Mouse (Mus musculus) liver, embryonic 16.5 days (tissue): ENCODE measurements around the gene Slc37a3. TPM values are rescaled to one million over a fixed set of nuclear protein-coding genes. Genes with fewer than 3 reads are reported as not detected.

Experiments
- ATAC-seq: fragments of 200-750 bp; cut with Nextera tagmentation; 2 replicates; pipeline ENCODE4 v1.8.0; 2017; ENCODE audit warnings: low read depth, mild to moderate bottlenecking, moderate number of reproducible peaks, moderate library complexity
- H3K27ac ChIP-seq: fragments of 300-500 bp; sonication (generic); 2 replicates; pipeline ENCODE4 v1.5.1; 2014; ENCODE audit warnings: mild to moderate bottlenecking, low read length
- H3K27me3 ChIP-seq: fragments of 300-500 bp; sonication (generic); 2 replicates; pipeline ENCODE4 v1.6.1; 2014; ENCODE audit warnings: low read depth, low read length, mixed read lengths; ENCODE audit not compliant: control insufficient read depth, insufficient read depth
- H3K36me3 ChIP-seq: fragments of 300-500 bp; sonication (generic); 2 replicates; pipeline ENCODE4 v1.6.1; 2014; ENCODE audit warnings: mild to moderate bottlenecking; ENCODE audit not compliant: control insufficient read depth, insufficient read depth
- H3K4me1 ChIP-seq: fragments of 300-500 bp; sonication (generic); 2 replicates; pipeline ENCODE4 v1.6.1; 2014; ENCODE audit warnings: low read depth, low read length, mixed read lengths; ENCODE audit not compliant: control insufficient read depth
- H3K4me2 ChIP-seq: fragments of 300-500 bp; sonication (generic); 2 replicates; pipeline ENCODE4 v1.6.1; 2014; ENCODE audit warnings: low read depth, low read length, mixed read lengths
- H3K4me3 ChIP-seq: fragments of 300-500 bp; sonication (generic); 2 replicates; pipeline ENCODE4 v1.5.1; 2014; ENCODE audit warnings: low read depth, mild to moderate bottlenecking, low read length
- H3K9ac ChIP-seq: fragments of 300-500 bp; sonication (generic); 2 replicates; pipeline ENCODE4 v1.6.1; 2014; ENCODE audit warnings: low read depth, low read length
- H3K9me3 ChIP-seq: fragments of 300-500 bp; sonication (generic); replicated peaks from 2 replicates; pipeline ENCODE4 v1.6.1; 2016; ENCODE audit warnings: low read length; ENCODE audit not compliant: control insufficient read depth
- WGBS: fragments of 180-500 bp; shearing (Covaris S2); extraction: QIAGEN DNeasy Blood & Tissue Kit; methylation state at CpG from one replicate; pipeline ENCODE4 v1.1.7; 2014; ENCODE audit not compliant: insufficient replicate concordance; 5-methylcytosine and 5-hydroxymethylcytosine counted together
- polyA plus RNA-seq: library from polyadenylated mRNA; unstranded; fragments of >200 nt; fragmentation: Nextera tagmentation; extraction: Ambion mirVana; gene quantifications from 2 replicates; pipeline ENCODE4 v1.2.1, GENCODE M21; 2015

Gene Slc37a3
- polyA plus RNA-seq, 1 experiment from 2014 or later, result 9.9 TPM

- no peaks in the 10 kb centered on the region for H3K27me3 ChIP-seq
- no peaks in the 10 kb centered on the region for H3K36me3 ChIP-seq
- no peak overlapping the region for H3K4me3 ChIP-seq
- no peak for ATAC-seq
- H3K9ac ChIP-seq, result no peak overlapping the region
- H3K9me3 ChIP-seq, result no peaks in the 10 kb centered on the region
- H3K27ac ChIP-seq, result no peak overlapping the region
- no peak overlapping the region for H3K4me2 ChIP-seq
- 16% methylated on average over 12 of the region's 12 CpGs for WGBS
- H3K4me1 ChIP-seq, result no peaks in the 10 kb centered on the region
These were observed 33.5 kb downstream of the Slc37a3 start for GRCm38 (mm10) chr6:39344020-39344419.

- 44% methylated on average over 2 of the region's 2 CpGs for WGBS
- Histone ChIP-seq H3K9me3 (no peaks in the 10 kb centered on the region), H3K4me3 (no peak overlapping the region), H3K36me3 (no peaks in the 10 kb centered on the region; the same call in 1 of the 2 replicates), H3K4me2 (no peak overlapping the region), H3K4me1 (no peaks in the 10 kb centered on the region), H3K9ac (no peak overlapping the region), H3K27ac (no peak overlapping the region), H3K27me3 (no peaks in the 10 kb centered on the region)
- peak; percentile 47; the same call in 1 of the 2 replicates for ATAC-seq
These were observed 35.7 kb downstream of the Slc37a3 start for GRCm38 (mm10) chr6:39341798-39342197.

GRCm38 (mm10) chr6:39338359-39338758 is 39.1 kb downstream of the Slc37a3 start:
- H3K27ac ChIP-seq, result no peak overlapping the region
- ATAC-seq, result no peak
- H3K9ac ChIP-seq, result no peak overlapping the region
- H3K4me2 ChIP-seq, result no peak overlapping the region
- WGBS, result 77% methylated on average over 8 of the region's 8 CpGs
- no peaks in the 10 kb centered on the region for H3K27me3 ChIP-seq
- no peak overlapping the region for H3K4me3 ChIP-seq
- H3K9me3 ChIP-seq, result no peaks in the 10 kb centered on the region
- no peaks in the 10 kb centered on the region; the same call in none of the 2 replicates for H3K36me3 ChIP-seq
- H3K4me1 ChIP-seq, result no peaks in the 10 kb centered on the region

- no peak for ATAC-seq
- H3K36me3 ChIP-seq, result no peaks in the 10 kb centered on the region; the same call in none of the 2 replicates
- H3K27me3 ChIP-seq, result no peaks in the 10 kb centered on the region
- no peaks in the 10 kb centered on the region for H3K9me3 ChIP-seq
- H3K9ac ChIP-seq, result no peak overlapping the region
- no peak overlapping the region for H3K4me3 ChIP-seq
- WGBS, result 63% methylated on average over 3 of the region's 3 CpGs
- no peak overlapping the region for H3K4me2 ChIP-seq
- no peaks in the 10 kb centered on the region for H3K4me1 ChIP-seq
- no peak overlapping the region for H3K27ac ChIP-seq
These were observed 42.6 kb downstream of the Slc37a3 start for GRCm38 (mm10) chr6:39334873-39335272.

GRCm38 (mm10) chr6:39334224-39334623 is 43.3 kb downstream of the Slc37a3 start:
- WGBS, result 46% methylated on average over 7 of the region's 7 CpGs
- Histone ChIP-seq H3K4me2 (no peak overlapping the region), H3K9ac (no peak overlapping the region), H3K36me3 (no peaks in the 10 kb centered on the region; the same call in none of the 2 replicates), H3K27ac (no peak overlapping the region), H3K27me3 (no peaks in the 10 kb centered on the region), H3K4me3 (no peak overlapping the region), H3K9me3 (no peaks in the 10 kb centered on the region), H3K4me1 (no peaks in the 10 kb centered on the region)
- no peak for ATAC-seq

- Histone ChIP-seq H3K4me3 (no peak overlapping the region), H3K27ac (no peak overlapping the region), H3K4me2 (no peak overlapping the region), H3K36me3 (no peaks in the 10 kb centered on the region; the same call in 1 of the 2 replicates), H3K9me3 (no peaks in the 10 kb centered on the region), H3K9ac (no peak overlapping the region), H3K27me3 (no peaks in the 10 kb centered on the region), H3K4me1 (no peaks in the 10 kb centered on the region)
- no peak for ATAC-seq
- WGBS, result 73% methylated on average over 7 of the region's 7 CpGs
These were observed 45.3 kb downstream of the Slc37a3 start for GRCm38 (mm10) chr6:39331998-39332700.

- H3K36me3 ChIP-seq, result no peaks in the 10 kb centered on the region; the same call in 1 of the 2 replicates
- no peak overlapping the region for H3K9ac ChIP-seq
- no peak for ATAC-seq
- H3K4me3 ChIP-seq, result no peak overlapping the region
- H3K27me3 ChIP-seq, result no peaks in the 10 kb centered on the region
- H3K27ac ChIP-seq, result no peak overlapping the region
- no peaks in the 10 kb centered on the region for H3K4me1 ChIP-seq
- 77% methylated on average over 7 of the region's 7 CpGs for WGBS
- no peaks in the 10 kb centered on the region for H3K9me3 ChIP-seq
- H3K4me2 ChIP-seq, result no peak overlapping the region
These were observed 46.5 kb downstream of the Slc37a3 start for GRCm38 (mm10) chr6:39330981-39331380.

- 73% methylated on average over 5 of the region's 5 CpGs for WGBS
- Histone ChIP-seq H3K4me2 (no peak overlapping the region), H3K4me3 (no peak overlapping the region), H3K27me3 (no peaks in the 10 kb centered on the region), H3K27ac (no peak overlapping the region), H3K9me3 (no peaks in the 10 kb centered on the region), H3K9ac (no peak overlapping the region), H3K36me3 (no peaks in the 10 kb centered on the region), H3K4me1 (no peaks in the 10 kb centered on the region)
- no peak for ATAC-seq
These were observed 57.2 kb downstream of the Slc37a3 start for GRCm38 (mm10) chr6:39320286-39320685.

GRCm38 (mm10) chr6:39319061-39319761 is 58.3 kb downstream of the Slc37a3 start:
- Histone ChIP-seq H3K27me3 (no peaks in the 10 kb centered on the region), H3K4me1 (no peaks in the 10 kb centered on the region), H3K4me2 (no peak overlapping the region), H3K36me3 (no peaks in the 10 kb centered on the region), H3K27ac (no peak overlapping the region), H3K4me3 (no peak overlapping the region), H3K9ac (no peak overlapping the region), H3K9me3 (no peaks in the 10 kb centered on the region)
- 70% methylated on average over 18 of the region's 19 CpGs for WGBS
- no peak for ATAC-seq
